Mouse (Mus musculus): ENCODE measurements around the gene Rsph14.

DNA sequence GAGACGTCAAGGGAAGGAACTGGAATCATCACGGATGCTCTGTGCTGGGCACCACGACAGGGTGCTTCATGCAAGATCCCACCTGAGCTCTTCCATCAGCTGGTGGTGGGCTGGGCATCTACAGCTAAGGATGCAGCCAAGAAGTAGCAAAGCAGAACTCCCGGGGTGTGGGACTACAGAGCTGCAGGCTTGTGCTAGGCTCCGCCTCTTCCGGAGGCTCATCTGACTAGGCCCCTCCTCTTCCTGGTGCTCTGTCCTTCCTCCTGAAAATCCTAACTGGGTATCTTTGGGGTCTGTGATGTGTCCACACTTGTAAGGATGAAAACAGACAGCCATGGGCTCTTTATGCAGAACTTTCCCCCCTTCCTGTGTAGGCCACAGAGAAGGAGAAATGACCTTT is 33.3 kb upstream of the Rsph14 start:
- TF ChIP-seq CTCF (IDR thresholded peaks at IDR 0.05; ENCODE audit: low read depth) = no peak
- TF ChIP-seq EP300 (IDR thresholded peaks at IDR 0.05; ENCODE audit: low read depth) = no peak
